Mouse (Mus musculus) layer of hippocampus, adult 9-11 months (tissue): Measurements from ENCODE around the gene Dscaml1.

ENCODE experiments used
- DNase-seq: peaks from one replicate; pipeline ENCODE4 v3.0.0; 2022

The Dscaml1 gene

GRCm38 (mm10) chr9:45638184-45638917, 211.9 kb downstream of the Dscaml1 start:
- no peak for DNase-seq

- DNase-seq: peak; percentile 66
Observed at GRCm38 (mm10) chr9:45644833-45645388, 218.5 kb downstream of the Dscaml1 start.

GRCm38 (mm10) chr9:45645526-45645925, 219.1 kb downstream of the Dscaml1 start:
- DNase-seq: no peak

GRCm38 (mm10) chr9:45651078-45651809, 224.8 kb downstream of the Dscaml1 start:
- no peak for DNase-seq

GRCm38 (mm10) chr9:45651810-45652177, 225.4 kb downstream of the Dscaml1 start:
- DNase-seq: no peak

- no peak for DNase-seq
Observed at GRCm38 (mm10) chr9:45657172-45658062, 231.0 kb downstream of the Dscaml1 start.

- DNase-seq: no peak
Observed at GRCm38 (mm10) chr9:45660191-45660590, 233.8 kb downstream of the Dscaml1 start.

GRCm38 (mm10) chr9:45662471-45662870, 236.0 kb downstream of the Dscaml1 start:
- DNase-seq: no peak

- DNase-seq: peak; percentile 84
Observed at GRCm38 (mm10) chr9:45663386-45664315, 237.2 kb downstream of the Dscaml1 start.

- no peak for DNase-seq
Observed at GRCm38 (mm10) chr9:45664326-45664725, 237.9 kb downstream of the Dscaml1 start.

GRCm38 (mm10) chr9:45664871-45665394, 238.5 kb downstream of the Dscaml1 start:
- DNase-seq: peak; percentile 60

GRCm38 (mm10) chr9:45675931-45676330, 249.5 kb downstream of the Dscaml1 start:
- DNase-seq: no peak

GRCm38 (mm10) chr9:45676578-45676977, 250.2 kb downstream of the Dscaml1 start:
- DNase-seq: no peak

- DNase-seq: peak; percentile 64
Observed at GRCm38 (mm10) chr9:45677236-45677781, 250.9 kb downstream of the Dscaml1 start.

- DNase-seq: no peak
Observed at GRCm38 (mm10) chr9:45677952-45678663, 251.7 kb downstream of the Dscaml1 start.

GRCm38 (mm10) chr9:45678664-45679026, 252.2 kb downstream of the Dscaml1 start:
- peak; percentile 79 for DNase-seq

- no peak for DNase-seq
Observed at GRCm38 (mm10) chr9:45682461-45682998, 256.1 kb downstream of the Dscaml1 start.

GRCm38 (mm10) chr9:45693424-45694237, 267.2 kb downstream of the Dscaml1 start:
- no peak for DNase-seq

GRCm38 (mm10) chr9:45694256-45694655, 267.8 kb downstream of the Dscaml1 start:
- DNase-seq: no peak
